ENCODE assay signal across 22 mouse cellular contexts in the genomic region with DNA sequence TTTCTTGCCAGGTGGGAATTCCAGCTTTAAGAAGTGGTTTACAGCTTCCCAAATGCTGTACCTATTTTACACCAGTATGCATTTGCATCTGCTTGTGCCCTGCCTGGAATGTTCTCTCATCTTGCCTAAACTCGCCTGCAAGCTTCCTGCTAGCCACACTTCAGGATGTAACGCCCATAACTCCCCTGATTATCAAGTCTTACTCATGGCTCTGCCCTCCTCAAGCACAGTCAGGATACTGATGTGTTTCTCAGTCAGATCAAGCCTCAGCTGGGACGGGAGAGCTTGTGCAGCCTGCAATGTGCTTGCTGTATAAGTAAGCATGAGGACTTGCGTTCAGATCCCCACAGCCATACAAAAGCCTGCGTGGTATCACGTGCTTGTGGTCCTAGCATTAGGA.
"Had no signal": no experiment of that assay in that cellular context is flagged by ENCODE, and none has a peak within 500 bp of the region (broad histone marks: within the 10 kb centered on the region; RNA-seq: fewer than 3 reads in every experiment).

No protein-coding gene starts in this region.

- H3K4me3 ChIP-seq: heart, embryonic 13.5 days; heart, embryonic 15.5 days; hindbrain, embryonic 10.5 days; hindbrain, embryonic 12.5 days; intestine, embryonic 15.5 days; layer of hippocampus, adult 2 months; left cerebral cortex, adult 2 months; limb, embryonic 10.5 days; limb, embryonic 12.5 days; liver, embryonic 13.5 days; liver, embryonic 15.5 days had no signal

- H3K36me3 ChIP-seq: heart, embryonic 13.5 days; heart, embryonic 15.5 days; hindbrain, embryonic 10.5 days; hindbrain, embryonic 12.5 days; intestine, embryonic 15.5 days; limb, embryonic 10.5 days; limb, embryonic 12.5 days; liver, embryonic 13.5 days; liver, embryonic 15.5 days had no signal

- H3K9me3 ChIP-seq: heart, embryonic 13.5 days; heart, embryonic 15.5 days; hindbrain, embryonic 10.5 days; hindbrain, embryonic 12.5 days; intestine, embryonic 15.5 days; limb, embryonic 10.5 days; limb, embryonic 12.5 days; liver, embryonic 13.5 days; liver, embryonic 15.5 days had no signal

- H3K27ac ChIP-seq: heart, embryonic 13.5 days; heart, embryonic 15.5 days; hindbrain, embryonic 10.5 days; hindbrain, embryonic 12.5 days; hindbrain, embryonic 14.5 days; intestine, embryonic 15.5 days; layer of hippocampus, adult 2 months; left cerebral cortex, adult 2 months; limb, embryonic 10.5 days; limb, embryonic 12.5 days; liver, embryonic 13.5 days; liver, embryonic 15.5 days had no signal

- H3K9ac ChIP-seq: heart, embryonic 13.5 days; heart, embryonic 15.5 days; hindbrain, embryonic 12.5 days; hindbrain, embryonic 14.5 days; intestine, embryonic 15.5 days; limb, embryonic 12.5 days; liver, embryonic 13.5 days; liver, embryonic 15.5 days had no signal

- H3K27me3 ChIP-seq: heart, embryonic 13.5 days; heart, embryonic 15.5 days; hindbrain, embryonic 12.5 days; intestine, embryonic 15.5 days; limb, embryonic 12.5 days; liver, embryonic 13.5 days; liver, embryonic 15.5 days had no signal

- H3K4me1 ChIP-seq: heart, embryonic 15.5 days; hindbrain, embryonic 10.5 days; hindbrain, embryonic 12.5 days; limb, embryonic 10.5 days; limb, embryonic 12.5 days had no signal

- DNase-seq: gastrocnemius, postnatal 10 days; gastrocnemius, postnatal 25 days; heart, postnatal 14 days; heart, postnatal 4 days; kidney, adult 18-20 months; kidney, adult 8-10 months; kidney, postnatal 10 days; kidney, postnatal 25 days; kidney, postnatal 4 days; liver; liver, embryonic 13.5 days had no signal
